Mouse (Mus musculus) G1E (cell line): ENCODE data around the gene Gda.
A peak's percentile ranks its signal among the peaks of the same experiment; 100 is the strongest.

Experiments
- CTCF ChIP-seq: IDR thresholded peaks from 2 replicates; pipeline ENCODE4 v1.5.1; 2012; ENCODE audit warnings: low read depth, low read length, inconsistent platforms, mixed read lengths
- GATA1 ChIP-seq: IDR thresholded peaks from 2 replicates; pipeline ENCODE4 v1.6.1; 2012; ENCODE audit warnings: borderline replicate concordance, low read length, inconsistent platforms, mixed read lengths
- GATA2 ChIP-seq: IDR thresholded peaks from 2 replicates; pipeline ENCODE4 v1.6.1; 2012; ENCODE audit warnings: low read depth, low read length, inconsistent platforms, borderline replicate concordance
- TAL1 ChIP-seq: conservative IDR thresholded peaks from 2 replicates; pipeline ENCODE4 v1.6.1; 2012; ENCODE audit warnings: low read depth, low read length, inconsistent platforms, mixed read lengths

- no peak for TF ChIP-seq CTCF
- TF ChIP-seq TAL1: peak; percentile 75
- TF ChIP-seq GATA1: no peak
- TF ChIP-seq GATA2: no peak
Observed at GRCm38 (mm10) chr19:21409178-21409577, 64.1 kb downstream of the Gda start.
